ENCODE assay signal across 9 mouse cellular contexts in genomic region chr3:153973171-153973948, GRCm38 (mm10). TPM values are rescaled to one million over a fixed set of nuclear protein-coding genes. Genes with fewer than 3 reads are reported as not detected.
A peak's percentile ranks its signal among the peaks of the same experiment; 100 is the strongest.
DNase-seq lines count a peak whose midpoint lies in the region; ATAC-seq and TF ChIP-seq lines count a peak whose summit lies in the region.
"Had no signal": no experiment of that assay in that cellular context is flagged by ENCODE, and none has a peak within 500 bp of the region (broad histone marks: within the 10 kb centered on the region; RNA-seq: fewer than 3 reads in every experiment).

Gene Slc44a5, plus strand, starts transcription at chr3:153973436.

- ATAC-seq in intestine, embryonic 15.5 days: peak; percentile 67
- ATAC-seq in megakaryocyte, adult 5-6 weeks (ENCODE audit: poor library complexity, severe bottlenecking): peak; percentile 22; the same call in 1 of the 2 replicates
- ATAC-seq in inflammation-experienced regulatory T-cells, adult 6 months: no peak

- no peak within 1 kb of the TSS for H3K9ac ChIP-seq in heart, adult 2 months (ENCODE audit: low read depth, low read length)
- peak within 1 kb of the TSS; percentile 54 for H3K9ac ChIP-seq in intestine, embryonic 15.5 days

- TF ChIP-seq CTCF in heart, adult 2 months (IDR thresholded peaks at IDR 0.05): no peak
- TF ChIP-seq CTCF in bone marrow, adult 2 months (IDR thresholded peaks at IDR 0.05; ENCODE audit: control insufficient read depth, insufficient read depth, low read length): no peak
- TF ChIP-seq CTCF in embryonic fibroblast, embryonic 13.5 days (IDR thresholded peaks at IDR 0.05; ENCODE audit: borderline replicate concordance, insufficient read depth, low read length): no peak

- WGBS in heart, adult 2 months: under 1% methylated on average over 62 of the region's 66 CpGs
- 2% methylated on average over 66 of the region's 66 CpGs for WGBS in bone marrow, adult 2 months
- WGBS in intestine, embryonic 15.5 days: under 1% methylated on average over 66 of the region's 66 CpGs

- intact Hi-C loops in heart, adult 2 months (cut with DNase I): no loop called here

- peak within 1 kb of the TSS; percentile 18; the same call in 1 of the 2 replicates for H3K4me3 ChIP-seq in heart, adult 2 months
- H3K4me3 ChIP-seq in bone marrow, adult 2 months (replicated peaks; ENCODE audit: control insufficient read depth, low read depth, low read length): no peak within 1 kb of the TSS
- H3K4me3 ChIP-seq in embryonic fibroblast, embryonic 13.5 days (ENCODE audit: insufficient read depth, low read length): peak within 1 kb of the TSS; percentile 21; the same call in 1 of the 2 replicates
- peak within 1 kb of the TSS; percentile 53 for H3K4me3 ChIP-seq in intestine, embryonic 15.5 days (replicated peaks)

- peaks cover 8% of the 10 kb centered on the region for H3K27me3 ChIP-seq in heart, adult 2 months (ENCODE audit: control insufficient read depth, insufficient read depth, low read length)
- H3K27me3 ChIP-seq in intestine, embryonic 15.5 days (replicated peaks): peaks cover 25% of the 10 kb centered on the region

- no peaks in the 10 kb centered on the region for H3K36me3 ChIP-seq in heart, adult 2 months (ENCODE audit: control insufficient read depth, insufficient read depth, low read length)
- no peaks in the 10 kb centered on the region for H3K36me3 ChIP-seq in intestine, embryonic 15.5 days

- H3K9me3 ChIP-seq in intestine, embryonic 15.5 days: no peaks in the 10 kb centered on the region

- DNase-seq in heart, adult 2 months: no peak
- DNase-seq in heart, adult 18-20 months: no peak
- DNase-seq in right cerebral cortex, postnatal 4 days: peak; percentile 60

- peaks cover 2% of the 10 kb centered on the region for H3K4me1 ChIP-seq in heart, adult 2 months (ENCODE audit: control insufficient read depth, insufficient read depth, low read length)
- H3K4me1 ChIP-seq in bone marrow, adult 2 months (ENCODE audit: control insufficient read depth, insufficient read depth, low read length): no peaks in the 10 kb centered on the region; the same call in 1 of the 2 replicates
- H3K4me1 ChIP-seq in embryonic fibroblast, embryonic 13.5 days (ENCODE audit: control insufficient read depth, insufficient read depth, low read length): no peaks in the 10 kb centered on the region
- peaks cover 12% of the 10 kb centered on the region for H3K4me1 ChIP-seq in intestine, embryonic 15.5 days (replicated peaks)

- H3K27ac ChIP-seq in heart, adult 2 months: no peak within 1 kb of the TSS
- peak within 1 kb of the TSS; percentile 33; the same call in 1 of the 2 replicates for H3K27ac ChIP-seq in bone marrow, adult 2 months (ENCODE audit: control insufficient read depth, insufficient read depth, low read depth, low read length, poor library complexity)
- H3K27ac ChIP-seq in embryonic fibroblast, embryonic 13.5 days (ENCODE audit: insufficient read depth, low read length): no peak within 1 kb of the TSS
- H3K27ac ChIP-seq in intestine, embryonic 15.5 days: no peak within 1 kb of the TSS

- H3K79me2 ChIP-seq in heart, adult 2 months (replicated peaks; ENCODE audit: control insufficient read depth, insufficient read depth, low read length): no peaks in the 10 kb centered on the region

- no peak for TF ChIP-seq POLR2A in heart, adult 2 months (IDR thresholded peaks at IDR 0.05; ENCODE audit: insufficient read depth, low read depth, low read length)
- TF ChIP-seq POLR2A in bone marrow, adult 2 months (IDR thresholded peaks at IDR 0.05; ENCODE audit: borderline replicate concordance, control insufficient read depth, low read depth, low read length): no peak
- no peak for TF ChIP-seq POLR2A in embryonic fibroblast, embryonic 13.5 days (IDR thresholded peaks at IDR 0.05; ENCODE audit: low read depth, low read length)

- peak within 1 kb of the TSS; percentile 98 for H3K4me2 ChIP-seq in intestine, embryonic 15.5 days (replicated peaks)

- TF ChIP-seq EP300 in heart, adult 2 months (IDR thresholded peaks at IDR 0.05; ENCODE audit: insufficient read depth, low read depth, low read length): no peak

RNA-seq across cellular contexts. Expression of gene Slc44a5, which starts in this region (rescaled TPM):
- under 1 TPM in 1 of 2 experiments, not detected in 1; 0.14 TPM for total RNA-seq in heart, adult 2 months (2021)
- polyA plus RNA-seq in heart, adult 2 months (2012; rRNA removed): 0.25 and 0.76 TPM in 2 replicates
- under 1 TPM; 0.13 to 0.17 TPM for total RNA-seq in heart, adult 18-20 months (2021)
- polyA plus RNA-seq in bone marrow, adult 2 months (2011; ENCODE audit: insufficient read depth, insufficient read length, low replicate concordance, missing spikeins): not detected in 2 replicates
- polyA plus RNA-seq in embryonic fibroblast, embryonic 13.5 days (2011; ENCODE audit: insufficient read length, low read depth, missing spikeins): 0.13 and 0.35 TPM in 2 replicates
- 0.68 and 0.97 TPM in 2 replicates for polyA plus RNA-seq in intestine, embryonic 15.5 days (2015; fragmentation: Nextera tagmentation; extraction: Ambion mirVana)
- not detected in 2 replicates for total RNA-seq in megakaryocyte, adult 5-6 weeks (2015)
- total RNA-seq in megakaryocyte, adult 5-6 weeks (2017): not detected in 2 replicates
- polyA plus RNA-seq in inflammation-experienced regulatory T-cells, adult 6 months (2017; shearing (Covaris generic)): not detected
- total RNA-seq: CH12.LX had no signal

Comparison
In these comparisons a context has a peak if more than half of its experiments do, and no peak if none do; other contexts are left out.
1. Peak in ATAC-seq, H3K4me3 ChIP-seq, H3K9ac ChIP-seq and H3K4me2 ChIP-seq in intestine, embryonic 15.5 days; RNA of the gene not detected or under 1 TPM.
2. Peak in ATAC-seq in megakaryocyte, adult 5-6 weeks; RNA of the gene not detected or under 1 TPM.